ENCODE assay signal across 8 mouse cellular contexts in the genomic region with DNA sequence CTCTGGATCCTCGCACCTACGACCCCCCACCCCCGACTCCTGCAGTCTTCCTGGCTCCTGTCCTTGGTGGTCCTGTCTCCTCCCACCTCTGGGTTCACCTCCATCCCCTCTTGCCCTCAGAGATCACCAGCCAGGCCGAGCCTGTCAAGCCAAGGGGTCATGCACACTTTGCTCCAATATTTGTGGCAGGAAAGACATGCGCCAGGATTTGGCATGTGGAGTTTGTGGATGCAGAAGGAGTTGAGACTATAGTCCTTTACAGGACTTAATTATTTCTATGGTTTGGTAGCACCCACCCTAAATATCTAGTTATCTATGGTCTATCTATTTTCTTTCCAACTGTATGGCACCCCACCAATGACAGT. TPM values are rescaled to one million over a fixed set of nuclear protein-coding genes. Genes with fewer than 3 reads are reported as not detected.
DNase-seq lines count a peak whose midpoint lies in the region; ATAC-seq and TF ChIP-seq lines count a peak whose summit lies in the region.

No protein-coding gene starts in this region.

- H3K4me1 ChIP-seq in embryonic fibroblast, embryonic 13.5 days (ENCODE audit: control insufficient read depth, insufficient read depth, low read length) = peaks cover 9% of the 10 kb centered on the region; the same call in 1 of the 2 replicates
- H3K4me1 ChIP-seq in liver, embryonic 13.5 days (replicated peaks) = peaks cover 18% of the 10 kb centered on the region; the same call in 1 of the 2 replicates

- no peaks in the 10 kb centered on the region for H3K27me3 ChIP-seq in liver, embryonic 13.5 days

- no peak for TF ChIP-seq CTCF in embryonic fibroblast, embryonic 13.5 days (IDR thresholded peaks at IDR 0.05; ENCODE audit: borderline replicate concordance, insufficient read depth, low read length)

- peak; percentile 41 for DNase-seq in gastrocnemius, postnatal 25 days
- DNase-seq in gastrocnemius, adult 18-20 months (ENCODE audit: low spot score) = no peak
- DNase-seq in 3T3-L1 (ENCODE audit: low read depth, low spot score) = peak; percentile 44
- no peak for DNase-seq in liver, embryonic 13.5 days
- DNase-seq in frontal cortex, postnatal 14 days (ENCODE audit: low spot score in 2 of 2) = no peak
- no peak for DNase-seq in right cerebral cortex, postnatal 14 days
- DNase-seq in spleen, adult 12 weeks (ENCODE audit: low spot score) = no peak

- H3K9me3 ChIP-seq in liver, embryonic 13.5 days (replicated peaks) = no peaks in the 10 kb centered on the region

- no peak; the same call in 1 of the 2 replicates for ATAC-seq in liver, embryonic 13.5 days (ENCODE audit: low read depth)

- no peak for TF ChIP-seq POLR2A in embryonic fibroblast, embryonic 13.5 days (IDR thresholded peaks at IDR 0.05; ENCODE audit: low read depth, low read length)

- peak overlapping the region; percentile 57; the same call in 1 of the 2 replicates for H3K9ac ChIP-seq in liver, embryonic 13.5 days

- H3K4me2 ChIP-seq in liver, embryonic 13.5 days = peak overlapping the region; percentile 67

- H3K36me3 ChIP-seq in liver, embryonic 13.5 days = no peaks in the 10 kb centered on the region

- peak overlapping the region; percentile 89 for H3K4me3 ChIP-seq in embryonic fibroblast, embryonic 13.5 days (ENCODE audit: insufficient read depth, low read length)
- H3K4me3 ChIP-seq in liver, embryonic 13.5 days (replicated peaks) = peak overlapping the region; percentile 56

- peak overlapping the region; percentile 79 for H3K27ac ChIP-seq in embryonic fibroblast, embryonic 13.5 days (ENCODE audit: insufficient read depth, low read length)
- H3K27ac ChIP-seq in liver, embryonic 13.5 days = no peak overlapping the region

- 15% methylated on average over 5 of the region's 5 CpGs for WGBS in liver, embryonic 13.5 days (ENCODE audit: insufficient replicate concordance)

RNA-seq across cellular contexts. Expression of gene Ston1, which starts 0.6 kb away (rescaled TPM):
- 10 to 100 TPM in 1 of 2 experiments, 1 to 10 TPM in 1; 8.2 to 10.8 TPM for total RNA-seq in gastrocnemius, postnatal 25 days (2021)
- total RNA-seq in gastrocnemius, adult 18-20 months (2021) = 1 to 10 TPM; 5.1 to 6.2 TPM
- 88.3 and 103 TPM in 2 replicates for polyA plus RNA-seq in embryonic fibroblast, embryonic 13.5 days (2011; ENCODE audit: insufficient read length, low read depth, missing spikeins)
- 0.98 and 1.0 TPM in 2 replicates for polyA plus RNA-seq in liver, embryonic 13.5 days (2015; fragmentation: Nextera tagmentation; extraction: Ambion mirVana)

Comparison
In these comparisons a context has a peak if more than half of its experiments do, and no peak if none do; other contexts are left out.
1. DNase-seq: peak in gastrocnemius, postnatal 25 days (single experiment) and 3T3-L1 (single experiment); none in gastrocnemius, adult 18-20 months (single experiment), liver, embryonic 13.5 days (single experiment), frontal cortex, postnatal 14 days (0 of 2), right cerebral cortex, postnatal 14 days (single experiment) and spleen, adult 12 weeks (single experiment).